Mouse (Mus musculus) midbrain, embryonic 13.5 days (tissue): Measurements from ENCODE around the gene Cmip. TPM values are rescaled to one million over a fixed set of nuclear protein-coding genes. Genes with fewer than 3 reads are reported as not detected.

Experiments
- ATAC-seq: fragments of 200-750 bp; cut with Nextera tagmentation; 2 replicates; pipeline ENCODE4 v1.8.0; 2017; ENCODE audit warnings: mild to moderate bottlenecking, moderate TSS enrichment, moderate library complexity
- H3K27ac ChIP-seq: fragments of 300-500 bp; sonication (generic); 2 replicates; pipeline ENCODE4 v1.5.1; 2015; ENCODE audit warnings: inconsistent platforms, mild to moderate bottlenecking, moderate library complexity
- H3K27me3 ChIP-seq: fragments of 300-500 bp; sonication (generic); 2 replicates; pipeline ENCODE4 v1.6.1; 2015; ENCODE audit warnings: mild to moderate bottlenecking, inconsistent platforms
- H3K36me3 ChIP-seq: fragments of 300-500 bp; sonication (generic); 2 replicates; pipeline ENCODE4 v1.6.1; 2015; ENCODE audit warnings: mild to moderate bottlenecking, inconsistent platforms
- H3K4me1 ChIP-seq: fragments of 300-500 bp; sonication (generic); replicated peaks from 2 replicates; pipeline ENCODE4 v1.6.1; 2015; ENCODE audit warnings: inconsistent platforms
- H3K4me2 ChIP-seq: fragments of 300-500 bp; sonication (generic); replicated peaks from 2 replicates; pipeline ENCODE4 v1.6.1; 2015; ENCODE audit warnings: moderate library complexity, mild to moderate bottlenecking, inconsistent platforms
- H3K4me3 ChIP-seq: fragments of 300-500 bp; sonication (generic); replicated peaks from 2 replicates; pipeline ENCODE4 v1.5.1; 2015; ENCODE audit warnings: mild to moderate bottlenecking, inconsistent platforms
- H3K9ac ChIP-seq: fragments of 300-500 bp; sonication (generic); replicated peaks from 2 replicates; pipeline ENCODE4 v1.6.1; 2015; ENCODE audit warnings: mild to moderate bottlenecking, inconsistent platforms
- H3K9me3 ChIP-seq: fragments of 300-500 bp; sonication (generic); 2 replicates; pipeline ENCODE4 v1.6.1; 2016; ENCODE audit warnings: mild to moderate bottlenecking, inconsistent platforms
- WGBS: fragments of 180-500 bp; shearing (Covaris S2); methylation state at CpG from one replicate; pipeline ENCODE4 v1.1.7; 2015; 5-methylcytosine and 5-hydroxymethylcytosine counted together
- polyA plus RNA-seq: library from polyadenylated mRNA; unstranded; fragments of >200 nt; fragmentation: Nextera tagmentation; extraction: Ambion mirVana; gene quantifications from 2 replicates; pipeline ENCODE4 v1.2.1, GENCODE M21; 2015

Gene Cmip
- polyA plus RNA-seq, 1 experiment from 2014 or later = 65.3 TPM

GRCm38 (mm10) chr8:117282141-117282950, 25.5 kb downstream of the Cmip start:
- peaks cover 65% of the 10 kb centered on the region for H3K4me1 ChIP-seq
- no peak overlapping the region for H3K9ac ChIP-seq
- peaks cover 20% of the 10 kb centered on the region for H3K36me3 ChIP-seq
- no peak overlapping the region; the same call in 1 of the 2 replicates for H3K27ac ChIP-seq
- no peak overlapping the region for H3K4me2 ChIP-seq
- H3K4me3 ChIP-seq = no peak overlapping the region
- no peaks in the 10 kb centered on the region for H3K9me3 ChIP-seq
- H3K27me3 ChIP-seq = no peaks in the 10 kb centered on the region
- no peak for ATAC-seq
- WGBS = 70% methylated on average over 17 of the region's 17 CpGs

GRCm38 (mm10) chr8:117284768-117285484, 28.1 kb downstream of the Cmip start:
- H3K4me1 ChIP-seq = peaks cover 45% of the 10 kb centered on the region
- H3K27me3 ChIP-seq = no peaks in the 10 kb centered on the region
- no peak overlapping the region for H3K4me3 ChIP-seq
- H3K27ac ChIP-seq = no peak overlapping the region; the same call in 1 of the 2 replicates
- no peak overlapping the region for H3K9ac ChIP-seq
- peaks cover 21% of the 10 kb centered on the region for H3K36me3 ChIP-seq
- ATAC-seq = no peak
- H3K9me3 ChIP-seq = no peaks in the 10 kb centered on the region
- H3K4me2 ChIP-seq = no peak overlapping the region
- 91% methylated on average over 9 of the region's 9 CpGs for WGBS

DNA sequence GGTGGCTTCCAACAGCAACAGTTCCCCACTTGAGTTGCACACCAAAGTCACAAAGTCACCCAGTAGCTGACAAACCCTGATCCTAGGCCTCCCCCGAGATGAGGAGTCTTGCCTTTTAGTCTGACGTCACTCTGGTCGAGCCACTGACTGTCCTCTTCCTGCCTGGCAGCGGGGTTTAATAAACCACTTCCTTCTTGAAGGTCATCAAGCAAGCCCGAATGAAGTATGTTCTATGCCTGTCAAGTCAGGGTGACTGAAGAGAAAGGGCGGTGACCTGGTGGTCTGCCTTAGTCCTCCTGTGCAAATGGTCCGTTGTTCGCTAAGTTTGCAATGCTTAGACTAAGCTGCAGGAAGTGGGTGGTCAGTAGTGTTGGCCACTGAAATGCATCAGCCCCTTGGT, 31.1 kb downstream of the Cmip start:
- Histone ChIP-seq H3K9ac (no peak overlapping the region), H3K9me3 (no peaks in the 10 kb centered on the region), H3K4me3 (no peak overlapping the region), H3K36me3 (peaks cover 21% of the 10 kb centered on the region), H3K27ac (no peak overlapping the region), H3K4me2 (no peak overlapping the region), H3K4me1 (peaks cover 56% of the 10 kb centered on the region), H3K27me3 (no peaks in the 10 kb centered on the region)
- no peak for ATAC-seq
- 85% methylated on average over 8 of the region's 8 CpGs for WGBS

DNA sequence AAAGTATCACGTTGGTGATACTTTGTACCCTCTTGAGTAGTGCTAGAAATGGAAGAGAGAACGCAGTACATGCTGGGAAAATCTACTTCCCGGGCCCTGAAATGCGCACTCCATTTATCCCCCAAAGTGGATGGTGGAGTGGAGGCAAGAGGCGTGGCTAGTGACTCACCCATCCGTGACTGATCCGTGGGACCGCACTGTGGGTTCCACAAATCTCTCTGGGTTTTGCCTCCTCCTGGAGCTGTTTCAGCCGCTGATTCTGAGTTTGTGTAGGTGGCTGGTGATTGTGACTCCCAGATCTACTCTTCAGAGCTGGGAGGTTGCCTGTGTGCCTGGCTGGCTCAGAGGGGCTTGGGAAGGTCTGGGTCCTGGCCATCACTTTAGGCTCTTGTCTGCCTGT, 32.2 kb downstream of the Cmip start:
- no peaks in the 10 kb centered on the region for H3K9me3 ChIP-seq
- 68% methylated on average over 9 of the region's 9 CpGs for WGBS
- peaks cover 21% of the 10 kb centered on the region for H3K36me3 ChIP-seq
- no peak overlapping the region for H3K4me2 ChIP-seq
- no peak overlapping the region for H3K4me3 ChIP-seq
- H3K4me1 ChIP-seq = peaks cover 56% of the 10 kb centered on the region
- ATAC-seq = no peak
- no peak overlapping the region for H3K27ac ChIP-seq
- H3K9ac ChIP-seq = no peak overlapping the region
- no peaks in the 10 kb centered on the region for H3K27me3 ChIP-seq

DNA sequence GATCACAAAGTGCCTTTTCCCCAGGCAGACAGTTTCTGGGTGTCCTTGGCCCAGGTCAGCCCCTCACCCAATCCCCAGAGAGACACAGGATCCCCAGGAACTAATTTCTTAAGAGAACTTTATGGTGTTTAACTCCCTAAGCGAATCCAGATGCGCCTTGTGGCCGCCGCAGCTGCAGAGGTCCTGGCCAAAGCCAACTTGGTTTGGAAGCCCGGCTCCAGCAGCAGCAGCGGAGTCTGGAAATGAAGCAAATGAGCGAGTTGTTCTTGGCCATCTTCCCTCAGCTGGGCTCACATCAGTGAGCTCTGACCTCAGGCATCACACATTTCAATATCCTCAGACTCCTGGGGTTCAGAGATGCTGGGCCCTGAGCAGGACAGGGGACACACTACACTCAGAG, 33.6 kb downstream of the Cmip start:
- Histone ChIP-seq H3K4me1 (peaks cover 62% of the 10 kb centered on the region), H3K27me3 (no peaks in the 10 kb centered on the region), H3K4me3 (no peak overlapping the region), H3K4me2 (no peak overlapping the region), H3K27ac (no peak overlapping the region), H3K36me3 (peaks cover 14% of the 10 kb centered on the region), H3K9ac (no peak overlapping the region), H3K9me3 (no peaks in the 10 kb centered on the region)
- no peak for ATAC-seq
- 92% methylated on average over 7 of the region's 7 CpGs for WGBS

- Histone ChIP-seq H3K4me1 (peaks cover 68% of the 10 kb centered on the region), H3K4me3 (no peak overlapping the region), H3K9ac (no peak overlapping the region), H3K36me3 (peaks cover 2% of the 10 kb centered on the region), H3K9me3 (no peaks in the 10 kb centered on the region), H3K27ac (no peak overlapping the region), H3K27me3 (no peaks in the 10 kb centered on the region), H3K4me2 (no peak overlapping the region)
- WGBS = 22% methylated on average over 8 of the region's 8 CpGs
- peak; percentile 69; the same call in 1 of the 2 replicates for ATAC-seq
Measured at GRCm38 (mm10) chr8:117292262-117292661, 35.4 kb downstream of the Cmip start.

GRCm38 (mm10) chr8:117294812-117295211, 37.9 kb downstream of the Cmip start:
- Histone ChIP-seq H3K9me3 (no peaks in the 10 kb centered on the region), H3K4me3 (no peak overlapping the region), H3K9ac (no peak overlapping the region), H3K4me2 (no peak overlapping the region), H3K4me1 (peaks cover 87% of the 10 kb centered on the region), H3K27ac (no peak overlapping the region), H3K36me3 (no peaks in the 10 kb centered on the region), H3K27me3 (no peaks in the 10 kb centered on the region)
- 79% methylated on average over 10 of the region's 10 CpGs for WGBS
- no peak for ATAC-seq

- 86% methylated on average over 12 of the region's 12 CpGs for WGBS
- H3K9ac ChIP-seq = no peak overlapping the region
- H3K36me3 ChIP-seq = no peaks in the 10 kb centered on the region
- no peaks in the 10 kb centered on the region for H3K9me3 ChIP-seq
- H3K27ac ChIP-seq = no peak overlapping the region
- H3K4me2 ChIP-seq = no peak overlapping the region
- no peak overlapping the region for H3K4me3 ChIP-seq
- peaks cover 85% of the 10 kb centered on the region for H3K4me1 ChIP-seq
- no peaks in the 10 kb centered on the region for H3K27me3 ChIP-seq
- no peak for ATAC-seq
Measured at GRCm38 (mm10) chr8:117297913-117298518, 41.2 kb downstream of the Cmip start.

DNA sequence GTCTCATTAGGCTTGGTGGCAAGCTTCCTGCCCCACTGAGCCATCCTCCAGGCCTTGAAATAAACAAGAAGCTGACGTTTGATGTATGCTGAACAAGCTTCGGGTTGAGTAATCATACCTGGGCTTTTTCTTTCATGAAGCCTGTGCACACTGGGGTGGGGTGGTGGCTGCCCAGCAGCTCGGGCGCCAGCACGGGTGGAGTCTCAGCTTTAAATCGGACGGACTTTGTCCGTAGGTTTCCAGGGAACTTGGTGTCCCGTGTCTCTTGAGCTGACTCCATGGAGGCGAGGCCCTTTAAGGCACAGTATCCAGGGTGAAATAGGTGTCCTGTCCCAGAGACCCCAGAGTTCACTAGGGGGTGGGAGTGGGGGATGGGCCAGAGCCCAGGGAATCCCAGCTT, 42.3 kb downstream of the Cmip start:
- no peaks in the 10 kb centered on the region for H3K27me3 ChIP-seq
- no peak overlapping the region for H3K4me3 ChIP-seq
- no peak overlapping the region for H3K27ac ChIP-seq
- peaks cover 85% of the 10 kb centered on the region for H3K4me1 ChIP-seq
- H3K9ac ChIP-seq = no peak overlapping the region
- ATAC-seq = no peak
- H3K36me3 ChIP-seq = no peaks in the 10 kb centered on the region
- no peaks in the 10 kb centered on the region for H3K9me3 ChIP-seq
- 87% methylated on average over 10 of the region's 10 CpGs for WGBS
- H3K4me2 ChIP-seq = no peak overlapping the region

GRCm38 (mm10) chr8:117300188-117300587, 43.3 kb downstream of the Cmip start:
- H3K4me3 ChIP-seq = no peak overlapping the region
- H3K9me3 ChIP-seq = no peaks in the 10 kb centered on the region
- no peak overlapping the region for H3K4me2 ChIP-seq
- H3K4me1 ChIP-seq = peaks cover 79% of the 10 kb centered on the region
- no peaks in the 10 kb centered on the region for H3K36me3 ChIP-seq
- no peaks in the 10 kb centered on the region for H3K27me3 ChIP-seq
- WGBS = 80% methylated on average over 7 of the region's 7 CpGs
- H3K27ac ChIP-seq = peak overlapping the region; percentile 58
- H3K9ac ChIP-seq = no peak overlapping the region
- ATAC-seq = no peak

- no peaks in the 10 kb centered on the region for H3K27me3 ChIP-seq
- no peaks in the 10 kb centered on the region for H3K36me3 ChIP-seq
- no peak for ATAC-seq
- H3K4me3 ChIP-seq = no peak overlapping the region
- H3K9me3 ChIP-seq = no peaks in the 10 kb centered on the region
- H3K27ac ChIP-seq = no peak overlapping the region
- peaks cover 73% of the 10 kb centered on the region for H3K4me1 ChIP-seq
- no peak overlapping the region for H3K4me2 ChIP-seq
- 93% methylated on average over 12 of the region's 12 CpGs for WGBS
- H3K9ac ChIP-seq = no peak overlapping the region
Measured at GRCm38 (mm10) chr8:117301457-117302041, 44.7 kb downstream of the Cmip start.

- H3K27me3 ChIP-seq = no peaks in the 10 kb centered on the region
- H3K36me3 ChIP-seq = no peaks in the 10 kb centered on the region
- H3K27ac ChIP-seq = no peak overlapping the region; the same call in 1 of the 2 replicates
- H3K4me2 ChIP-seq = no peak overlapping the region
- H3K4me1 ChIP-seq = peaks cover 78% of the 10 kb centered on the region
- no peak for ATAC-seq
- no peak overlapping the region for H3K9ac ChIP-seq
- H3K9me3 ChIP-seq = no peaks in the 10 kb centered on the region
- 88% methylated on average over 11 of the region's 11 CpGs for WGBS
- no peak overlapping the region for H3K4me3 ChIP-seq
Measured at GRCm38 (mm10) chr8:117302072-117302471, 45.2 kb downstream of the Cmip start.
